Mouse (Mus musculus): ENCODE results near the gene Rtn2.
"Not testable (repeated sequence)": the region's sequence is repeated elsewhere in the genome, so short reads cannot be mapped to it uniquely, and the experiment has no call there.

DNA sequence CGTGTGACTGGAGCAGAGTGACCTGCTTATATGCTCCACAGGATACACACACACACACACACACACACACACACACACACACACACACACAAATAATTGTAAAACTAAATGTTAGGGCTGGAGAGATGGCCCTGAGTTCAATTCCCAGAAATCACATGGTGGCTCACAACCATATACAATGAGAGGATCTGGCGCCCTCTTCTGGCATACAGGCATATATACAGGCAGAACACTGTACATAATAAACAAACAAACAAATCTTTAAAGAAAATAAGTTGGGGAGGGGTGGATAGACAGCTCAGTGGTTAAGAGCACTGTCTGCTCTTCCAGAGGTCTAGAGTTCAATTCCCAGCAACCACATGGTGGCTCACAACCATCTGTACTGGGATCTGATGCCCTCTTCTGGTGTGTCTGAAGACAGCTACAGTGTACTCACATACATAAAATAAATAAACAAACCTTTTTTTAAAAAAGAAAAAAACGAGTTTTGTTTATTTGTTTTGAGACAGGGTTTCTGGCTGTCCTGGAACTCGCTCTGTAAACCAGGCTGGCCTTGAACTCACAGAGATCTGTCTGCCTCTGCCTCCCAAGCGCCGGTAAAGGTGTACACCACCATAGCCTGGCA, 632 bp upstream of the Rtn2 start:
- not testable (repeated sequence) for TF ChIP-seq POLR2A (IDR thresholded peaks at IDR 0.05; ENCODE audit: borderline replicate concordance, insufficient read depth, low read length)
- 0 out of 2 replicates have a peak, but pooled peaks have one; percentile 1 for TF ChIP-seq CTCF (IDR thresholded peaks at IDR 0.05; ENCODE audit: borderline replicate concordance, insufficient read depth, low read depth, low read length)

All from cerebellum, adult 2 months (tissue).